Mouse (Mus musculus): ENCODE measurements around the gene Lpar3.

DNA sequence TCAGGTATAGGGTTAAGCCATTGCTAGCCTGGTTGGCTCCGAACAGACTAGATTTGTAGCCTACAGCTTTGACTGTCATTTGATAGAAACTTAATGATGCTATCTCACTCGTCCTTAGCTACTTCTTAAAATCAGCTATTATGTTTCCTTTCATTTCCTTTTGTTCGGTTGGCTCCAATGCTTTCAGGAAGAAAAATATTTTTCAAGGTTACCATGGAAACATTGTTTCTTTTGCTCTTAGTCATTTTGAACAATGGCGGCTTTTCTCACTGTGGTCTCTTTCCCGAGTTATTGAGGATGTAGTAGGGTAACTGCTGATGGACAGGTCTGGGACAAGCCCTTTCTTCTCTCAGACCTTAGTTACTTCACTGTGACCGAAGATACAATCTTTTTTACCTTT lies 24.5 kb upstream of the Lpar3 start:
- no peak for TF ChIP-seq CTCF (conservative IDR thresholded peaks at IDR 0.05; ENCODE audit: insufficient read depth, insufficient read length, low read depth, low read length)
- TF ChIP-seq POLR2A (IDR thresholded peaks at IDR 0.05; ENCODE audit: low read depth, low read length), result no peak

Measured in kidney, adult 2 months (tissue).